Mouse (Mus musculus) kidney, adult 2 months (tissue): ENCODE data around the gene Epb42. TPM values are rescaled to one million over a fixed set of nuclear protein-coding genes. Genes with fewer than 3 reads are reported as not detected.

Source experiments
- DNase-seq: peaks from one replicate; pipeline ENCODE4 v3.0.0; 2021
- H3K27ac ChIP-seq: fragments of 200-500 bp; 2 replicates; pipeline ENCODE4 v1.5.1; 2012; ENCODE audit warnings: low read depth, low read length, control low read depth, inconsistent platforms; ENCODE audit not compliant: insufficient read depth
- H3K27me3 ChIP-seq: fragments of 200-500 bp; replicated peaks from 2 replicates; pipeline ENCODE4 v1.6.1; 2012; ENCODE audit warnings: mild to moderate bottlenecking, moderate library complexity, low read length, inconsistent platforms; ENCODE audit not compliant: control insufficient read depth, insufficient read depth
- H3K36me3 ChIP-seq: fragments of 200-500 bp; 2 replicates; pipeline ENCODE4 v1.6.1; 2012; ENCODE audit warnings: mild to moderate bottlenecking, moderate library complexity, low read length, inconsistent platforms; ENCODE audit not compliant: control insufficient read depth, insufficient read depth
- H3K4me1 ChIP-seq: fragments of 200-500 bp; 2 replicates; pipeline ENCODE4 v1.6.1; 2011; ENCODE audit warnings: low read length; ENCODE audit not compliant: control insufficient read depth, insufficient read depth
- H3K4me3 ChIP-seq: fragments of 200-500 bp; 2 replicates; pipeline ENCODE4 v1.5.1; 2011; ENCODE audit warnings: mild to moderate bottlenecking, low read depth, low read length, control low read depth; ENCODE audit not compliant: insufficient read depth
- CTCF ChIP-seq: fragments of 200-500 bp; conservative IDR thresholded peaks from 2 replicates; pipeline ENCODE4 v1.5.1; 2011; ENCODE audit warnings: low read depth, mild to moderate bottlenecking, control low read depth, low read length, moderate library complexity, mixed read lengths; ENCODE audit not compliant: insufficient read depth, insufficient read length
- POLR2A ChIP-seq: fragments of 200-500 bp; IDR thresholded peaks from one replicate; pipeline ENCODE4 v1.6.1; 2011; ENCODE audit warnings: low read depth, low read length, control low read depth
- WGBS: fragments of 180-500 bp; shearing (Covaris S2); methylation state at CpG from one replicate; pipeline ENCODE4 v1.1.7; 2018; 5-methylcytosine and 5-hydroxymethylcytosine counted together
- polyA plus RNA-seq: library from polyadenylated mRNA; depleted of rRNA; stranded (reverse); fragments of >200 nt; gene quantifications from 2 replicates; pipeline ENCODE4 v1.2.3, GENCODE M21; 2012

Gene Epb42
- polyA plus RNA-seq, 1 experiment: 0.38 TPM

- TF ChIP-seq POLR2A (no peak), CTCF (no peak)
- no peak overlapping the region for H3K4me3 ChIP-seq
- no peak overlapping the region for H3K27ac ChIP-seq
- no peaks in the 10 kb centered on the region; the same call in none of the 2 replicates for H3K36me3 ChIP-seq
- H3K27me3 ChIP-seq: no peaks in the 10 kb centered on the region
- peaks cover 2% of the 10 kb centered on the region; the same call in 1 of the 2 replicates for H3K4me1 ChIP-seq
- DNase-seq: peak; percentile 58
- 33% methylated on average over 5 of the region's 5 CpGs for WGBS
These were observed 14.0 kb downstream of the Epb42 start for GRCm38 (mm10) chr2:121022918-121023317.

GRCm38 (mm10) chr2:121017151-121017550, 19.7 kb downstream of the Epb42 start:
- TF ChIP-seq POLR2A: no peak
- no peak for TF ChIP-seq CTCF
- DNase-seq: no peak
- no peak overlapping the region for H3K4me3 ChIP-seq
- no peak overlapping the region for H3K27ac ChIP-seq
- H3K4me1 ChIP-seq: peaks cover 3% of the 10 kb centered on the region; the same call in 1 of the 2 replicates
- no peaks in the 10 kb centered on the region for H3K27me3 ChIP-seq
- H3K36me3 ChIP-seq: peaks cover 6% of the 10 kb centered on the region
- WGBS: 90% methylated on average over 1 of the region's 1 CpGs

- Histone ChIP-seq H3K27ac (no peak overlapping the region), H3K4me3 (no peak overlapping the region), H3K4me1 (peaks cover 3% of the 10 kb centered on the region; the same call in 1 of the 2 replicates), H3K36me3 (peaks cover 6% of the 10 kb centered on the region), H3K27me3 (no peaks in the 10 kb centered on the region)
- peak; percentile 80 for DNase-seq
- 55% methylated on average over 9 of the region's 9 CpGs for WGBS
- TF ChIP-seq CTCF (no peak), POLR2A (no peak)
These were observed 20.6 kb downstream of the Epb42 start for GRCm38 (mm10) chr2:121016226-121016625.

- Histone ChIP-seq H3K36me3 (peaks cover 6% of the 10 kb centered on the region), H3K4me1 (peaks cover 3% of the 10 kb centered on the region; the same call in 1 of the 2 replicates), H3K27me3 (no peaks in the 10 kb centered on the region), H3K4me3 (no peak overlapping the region), H3K27ac (no peak overlapping the region)
- TF ChIP-seq POLR2A (no peak), CTCF (no peak)
- WGBS: 89% methylated on average over 2 of the region's 2 CpGs
- DNase-seq: no peak
These were observed 21.4 kb downstream of the Epb42 start for GRCm38 (mm10) chr2:121015507-121015906.

- H3K27me3 ChIP-seq: no peaks in the 10 kb centered on the region
- no peak for DNase-seq
- H3K4me1 ChIP-seq: peaks cover 3% of the 10 kb centered on the region; the same call in 1 of the 2 replicates
- 93% methylated on average over 9 of the region's 9 CpGs for WGBS
- H3K27ac ChIP-seq: no peak overlapping the region
- H3K36me3 ChIP-seq: peaks cover 5% of the 10 kb centered on the region
- no peak overlapping the region for H3K4me3 ChIP-seq
- TF ChIP-seq CTCF (no peak), POLR2A (no peak)
These were observed 24.2 kb downstream of the Epb42 start for GRCm38 (mm10) chr2:121012676-121013075.

- no peak for TF ChIP-seq POLR2A
- TF ChIP-seq CTCF: no peak
- DNase-seq: no peak
- Histone ChIP-seq H3K27ac (no peak overlapping the region), H3K27me3 (no peaks in the 10 kb centered on the region), H3K4me1 (peaks cover 3% of the 10 kb centered on the region; the same call in 1 of the 2 replicates), H3K4me3 (peak overlapping the region; percentile 87), H3K36me3 (no peaks in the 10 kb centered on the region)
- 17% methylated on average over 5 of the region's 5 CpGs for WGBS
These were observed 27.7 kb downstream of the Epb42 start for GRCm38 (mm10) chr2:121009071-121009677.

GRCm38 (mm10) chr2:121008664-121009007, 28.2 kb downstream of the Epb42 start:
- DNase-seq: no peak
- Histone ChIP-seq H3K27me3 (no peaks in the 10 kb centered on the region), H3K27ac (no peak overlapping the region), H3K4me1 (peaks cover 3% of the 10 kb centered on the region; the same call in 1 of the 2 replicates), H3K4me3 (peak overlapping the region; percentile 87), H3K36me3 (no peaks in the 10 kb centered on the region)
- no peak for TF ChIP-seq CTCF
- TF ChIP-seq POLR2A: no peak
- 2% methylated on average over 12 of the region's 12 CpGs for WGBS
